Mouse (Mus musculus): ENCODE data around the gene Rpl41. TPM values are rescaled to one million over a fixed set of nuclear protein-coding genes. Genes with fewer than 3 reads are reported as not detected.
"Not testable (repeated sequence)": the region's sequence is repeated elsewhere in the genome, so short reads cannot be mapped to it uniquely, and the experiment has no call there.

The Rpl41 gene
- total RNA-seq, 2 experiments from 2014 or later: 4,444 to 6,315 TPM

- no peak for ATAC-seq (replicated peaks; ENCODE audit: poor library complexity, severe bottlenecking)
Measured at GRCm38 (mm10) chr10:128556963-128557362, 7.9 kb upstream of the Rpl41 start.

GRCm38 (mm10) chr10:128556286-128556685 is 7.2 kb upstream of the Rpl41 start:
- ATAC-seq (replicated peaks; ENCODE audit: poor library complexity, severe bottlenecking): peak; percentile 95

- ATAC-seq (replicated peaks; ENCODE audit: poor library complexity, severe bottlenecking): not testable (repeated sequence)
Measured at GRCm38 (mm10) chr10:128555567-128555966, 6.5 kb upstream of the Rpl41 start.

GRCm38 (mm10) chr10:128550144-128550823 is 1.2 kb upstream of the Rpl41 start:
- ATAC-seq (replicated peaks; ENCODE audit: poor library complexity, severe bottlenecking): not testable (repeated sequence)

GRCm38 (mm10) chr10:128549682-128550057 is 565 bp upstream of the Rpl41 start:
- not testable (repeated sequence) for ATAC-seq (replicated peaks; ENCODE audit: poor library complexity, severe bottlenecking)

GRCm38 (mm10) chr10:128548051-128548791 is 884 bp downstream of the Rpl41 start:
- ATAC-seq (replicated peaks; ENCODE audit: poor library complexity, severe bottlenecking): not testable (repeated sequence)

GRCm38 (mm10) chr10:128547361-128548032 is 1.6 kb downstream of the Rpl41 start, which contains the start of gene Zc3h10:
Gene Zc3h10, minus strand, starts transcription at chr10:128547774.
- peak; percentile 73 for ATAC-seq (replicated peaks; ENCODE audit: poor library complexity, severe bottlenecking)

- ATAC-seq (replicated peaks; ENCODE audit: poor library complexity, severe bottlenecking): no peak
Measured at GRCm38 (mm10) chr10:128546787-128547186, 2.3 kb downstream of the Rpl41 start.

GRCm38 (mm10) chr10:128546361-128546760 is 2.7 kb downstream of the Rpl41 start:
- ATAC-seq (replicated peaks; ENCODE audit: poor library complexity, severe bottlenecking): 0 out of 2 replicates have a peak, but pooled peaks have one; percentile 8

GRCm38 (mm10) chr10:128545570-128545898 is 3.6 kb downstream of the Rpl41 start:
- ATAC-seq (replicated peaks; ENCODE audit: poor library complexity, severe bottlenecking): no peak

GRCm38 (mm10) chr10:128544674-128545569 is 4.2 kb downstream of the Rpl41 start:
- no peak for ATAC-seq (replicated peaks; ENCODE audit: poor library complexity, severe bottlenecking)

GRCm38 (mm10) chr10:128544151-128544657 is 4.9 kb downstream of the Rpl41 start:
- ATAC-seq (replicated peaks; ENCODE audit: poor library complexity, severe bottlenecking): no peak

- no peak for ATAC-seq (replicated peaks; ENCODE audit: poor library complexity, severe bottlenecking)
Measured at GRCm38 (mm10) chr10:128543100-128543499, 6.0 kb downstream of the Rpl41 start.

GRCm38 (mm10) chr10:128538340-128538870 is 10.7 kb downstream of the Rpl41 start:
- no peak for ATAC-seq (replicated peaks; ENCODE audit: poor library complexity, severe bottlenecking)

GRCm38 (mm10) chr10:128536266-128536940 is 12.7 kb downstream of the Rpl41 start:
- peak; percentile 95 for ATAC-seq (replicated peaks; ENCODE audit: poor library complexity, severe bottlenecking)

GRCm38 (mm10) chr10:128535624-128536265 is 13.4 kb downstream of the Rpl41 start:
- ATAC-seq (replicated peaks; ENCODE audit: poor library complexity, severe bottlenecking): peak; percentile 83

GRCm38 (mm10) chr10:128535206-128535605 is 13.9 kb downstream of the Rpl41 start:
- no peak for ATAC-seq (replicated peaks; ENCODE audit: poor library complexity, severe bottlenecking)
